Mouse (Mus musculus) intestine, postnatal 0 days (tissue): ENCODE results near the gene Fam196b. TPM values are rescaled to one million over a fixed set of nuclear protein-coding genes. Genes with fewer than 3 reads are reported as not detected.

Source experiments
- ATAC-seq: fragments of 200-750 bp; cut with Nextera tagmentation; 2 replicates; pipeline ENCODE4 v1.8.0; 2017; ENCODE audit warnings: mild to moderate bottlenecking, moderate TSS enrichment, moderate library complexity
- H3K27ac ChIP-seq: fragments of 300-500 bp; sonication (generic); 2 replicates; pipeline ENCODE4 v1.5.1; 2014; ENCODE audit warnings: mild to moderate bottlenecking, low read depth, low read length, moderate library complexity
- H3K27me3 ChIP-seq: fragments of 300-500 bp; sonication (generic); replicated peaks from 2 replicates; pipeline ENCODE4 v1.6.1; 2014; ENCODE audit warnings: low read length, mixed read lengths; ENCODE audit not compliant: control insufficient read depth, insufficient read depth
- H3K36me3 ChIP-seq: fragments of 300-500 bp; sonication (generic); 2 replicates; pipeline ENCODE4 v1.6.1; 2014; ENCODE audit warnings: mild to moderate bottlenecking, moderate library complexity; ENCODE audit not compliant: control insufficient read depth, insufficient read depth
- H3K4me1 ChIP-seq: fragments of 300-500 bp; sonication (generic); replicated peaks from 2 replicates; pipeline ENCODE4 v1.6.1; 2014; ENCODE audit warnings: antibody characterized with exemption, low read length, mixed read lengths; ENCODE audit not compliant: control insufficient read depth, insufficient read depth
- H3K4me2 ChIP-seq: fragments of 300-500 bp; sonication (generic); replicated peaks from 2 replicates; pipeline ENCODE4 v1.6.1; 2014; ENCODE audit warnings: low read depth, mild to moderate bottlenecking, moderate library complexity
- H3K4me3 ChIP-seq: fragments of 300-500 bp; sonication (generic); 2 replicates; pipeline ENCODE4 v1.5.1; 2014; ENCODE audit warnings: low read depth, low read length
- H3K9ac ChIP-seq: fragments of 300-500 bp; sonication (generic); 2 replicates; pipeline ENCODE4 v1.6.1; 2014; ENCODE audit warnings: mild to moderate bottlenecking, low read depth, low read length
- H3K9me3 ChIP-seq: fragments of 300-500 bp; sonication (generic); 2 replicates; pipeline ENCODE4 v1.6.1; 2016; ENCODE audit warnings: mixed run types; ENCODE audit not compliant: control insufficient read depth
- CTCF ChIP-seq: sonication (generic); IDR thresholded peaks from 2 replicates; pipeline ENCODE4 v1.5.1; 2016; ENCODE audit warnings: low read depth, mild to moderate bottlenecking, control low read depth, antibody characterized with exemption, moderate library complexity
- WGBS: fragments of 180-500 bp; shearing (Covaris S2); extraction: QIAGEN DNeasy Blood & Tissue Kit; methylation state at CpG from one replicate; pipeline ENCODE4 v1.1.7; 2014; 5-methylcytosine and 5-hydroxymethylcytosine counted together
- polyA plus RNA-seq: library from polyadenylated mRNA; unstranded; fragments of >200 nt; fragmentation: Nextera tagmentation; extraction: Ambion mirVana; gene quantifications from 2 replicates; pipeline ENCODE4 v1.2.1, GENCODE M21; 2015

The Fam196b gene
- polyA plus RNA-seq, 1 experiment from 2014 or later: 0.07 TPM

GRCm38 (mm10) chr11:34290265-34290664 is 24.4 kb upstream of the Fam196b start:
- Histone ChIP-seq H3K9ac (no peak overlapping the region), H3K4me3 (no peak overlapping the region), H3K9me3 (no peaks in the 10 kb centered on the region), H3K36me3 (no peaks in the 10 kb centered on the region), H3K27me3 (no peaks in the 10 kb centered on the region), H3K27ac (no peak overlapping the region), H3K4me2 (no peak overlapping the region), H3K4me1 (no peaks in the 10 kb centered on the region)
- no peak for ATAC-seq
- 45% methylated on average over 4 of the region's 4 CpGs for WGBS
- no peak for TF ChIP-seq CTCF

GRCm38 (mm10) chr11:34290708-34291107 is 23.9 kb upstream of the Fam196b start:
- H3K9me3 ChIP-seq: no peaks in the 10 kb centered on the region
- no peak overlapping the region for H3K9ac ChIP-seq
- no peaks in the 10 kb centered on the region for H3K36me3 ChIP-seq
- H3K4me3 ChIP-seq: no peak overlapping the region
- TF ChIP-seq CTCF: no peak
- H3K4me2 ChIP-seq: no peak overlapping the region
- WGBS: 45% methylated on average over 2 of the region's 2 CpGs
- H3K27me3 ChIP-seq: no peaks in the 10 kb centered on the region
- H3K27ac ChIP-seq: no peak overlapping the region
- ATAC-seq: no peak
- no peaks in the 10 kb centered on the region for H3K4me1 ChIP-seq

GRCm38 (mm10) chr11:34291304-34291703 is 23.3 kb upstream of the Fam196b start:
- H3K4me3 ChIP-seq: no peak overlapping the region
- TF ChIP-seq CTCF: no peak
- WGBS: 61% methylated on average over 3 of the region's 3 CpGs
- no peak overlapping the region for H3K27ac ChIP-seq
- H3K27me3 ChIP-seq: no peaks in the 10 kb centered on the region
- H3K36me3 ChIP-seq: no peaks in the 10 kb centered on the region
- H3K9ac ChIP-seq: no peak overlapping the region
- H3K4me2 ChIP-seq: no peak overlapping the region
- no peak for ATAC-seq
- no peaks in the 10 kb centered on the region for H3K4me1 ChIP-seq
- no peaks in the 10 kb centered on the region for H3K9me3 ChIP-seq

- no peak for TF ChIP-seq CTCF
- H3K27ac ChIP-seq: no peak overlapping the region
- H3K27me3 ChIP-seq: no peaks in the 10 kb centered on the region
- WGBS: 75% methylated on average over 5 of the region's 5 CpGs
- no peaks in the 10 kb centered on the region for H3K36me3 ChIP-seq
- H3K9me3 ChIP-seq: no peaks in the 10 kb centered on the region
- no peak overlapping the region for H3K9ac ChIP-seq
- H3K4me1 ChIP-seq: no peaks in the 10 kb centered on the region
- no peak overlapping the region for H3K4me3 ChIP-seq
- ATAC-seq: no peak
- no peak overlapping the region for H3K4me2 ChIP-seq
Observed at GRCm38 (mm10) chr11:34297698-34298378, 16.8 kb upstream of the Fam196b start.

- WGBS: 89% methylated on average over 1 of the region's 1 CpGs
- no peak overlapping the region for H3K27ac ChIP-seq
- no peak for ATAC-seq
- no peaks in the 10 kb centered on the region for H3K4me1 ChIP-seq
- H3K36me3 ChIP-seq: no peaks in the 10 kb centered on the region
- H3K4me3 ChIP-seq: no peak overlapping the region
- no peaks in the 10 kb centered on the region for H3K9me3 ChIP-seq
- no peak overlapping the region for H3K9ac ChIP-seq
- H3K4me2 ChIP-seq: no peak overlapping the region
- TF ChIP-seq CTCF: no peak
- no peaks in the 10 kb centered on the region for H3K27me3 ChIP-seq
Observed at GRCm38 (mm10) chr11:34299550-34299949, 15.1 kb upstream of the Fam196b start.

- no peaks in the 10 kb centered on the region for H3K9me3 ChIP-seq
- no peak overlapping the region for H3K4me3 ChIP-seq
- H3K9ac ChIP-seq: no peak overlapping the region
- no peaks in the 10 kb centered on the region for H3K27me3 ChIP-seq
- no peak overlapping the region for H3K27ac ChIP-seq
- H3K4me2 ChIP-seq: no peak overlapping the region
- ATAC-seq: no peak
- H3K4me1 ChIP-seq: no peaks in the 10 kb centered on the region
- no peaks in the 10 kb centered on the region for H3K36me3 ChIP-seq
- 85% methylated on average over 7 of the region's 7 CpGs for WGBS
- no peak for TF ChIP-seq CTCF
Observed at GRCm38 (mm10) chr11:34300064-34300463, 14.6 kb upstream of the Fam196b start.

- no peak overlapping the region for H3K9ac ChIP-seq
- H3K36me3 ChIP-seq: no peaks in the 10 kb centered on the region
- no peaks in the 10 kb centered on the region for H3K27me3 ChIP-seq
- H3K9me3 ChIP-seq: no peaks in the 10 kb centered on the region
- no peaks in the 10 kb centered on the region for H3K4me1 ChIP-seq
- H3K4me2 ChIP-seq: no peak overlapping the region
- H3K27ac ChIP-seq: no peak overlapping the region
- H3K4me3 ChIP-seq: no peak overlapping the region
- no peak for ATAC-seq
- WGBS: 74% methylated on average over 3 of the region's 3 CpGs
- no peak for TF ChIP-seq CTCF
Observed at GRCm38 (mm10) chr11:34306231-34306630, 8.4 kb upstream of the Fam196b start.
